Mouse (Mus musculus): ENCODE data around the gene Cd302.

DNA sequence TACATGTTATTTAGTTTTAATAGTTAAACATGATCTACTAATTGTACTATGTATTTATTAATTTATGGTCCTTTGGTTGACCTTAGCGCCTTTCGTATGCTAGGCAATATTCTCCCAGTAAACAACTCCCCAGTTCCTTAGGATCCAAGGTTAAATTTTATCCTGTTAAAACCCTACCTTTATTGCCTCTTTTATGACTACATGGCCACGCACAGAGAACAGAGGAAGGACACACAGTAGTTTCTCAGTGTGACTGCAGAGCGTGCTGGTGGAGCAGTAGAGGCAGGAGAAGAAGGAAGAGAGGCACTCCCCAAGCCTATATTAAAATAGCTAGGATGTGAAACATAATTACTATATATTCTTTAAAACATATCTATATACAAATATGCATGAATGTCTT, 80.6 kb downstream of the Cd302 start:
- TF ChIP-seq CTCF (IDR thresholded peaks at IDR 0.05; ENCODE audit: borderline replicate concordance, insufficient read depth, low read depth, low read length) = no peak
- no peak for TF ChIP-seq POLR2A (IDR thresholded peaks at IDR 0.05; ENCODE audit: borderline replicate concordance, insufficient read depth, low read length)

Measured in cerebellum, adult 2 months (tissue).